Mouse (Mus musculus) ES-E14 (cell line): ENCODE measurements around the gene Pctp. TPM values are rescaled to one million over a fixed set of nuclear protein-coding genes. Genes with fewer than 3 reads are reported as not detected.

Experiments
- DNase-seq: peaks from one replicate; pipeline ENCODE4 v3.0.0-alpha.2; 2013; ENCODE audit warnings: low read depth, low spot score
- H3K27ac ChIP-seq: 2 replicates; pipeline ENCODE4 v1.5.1; 2012; ENCODE audit warnings: low read depth, mild to moderate bottlenecking, low read length, moderate library complexity, mixed read lengths; ENCODE audit not compliant: poor library complexity, insufficient read depth, severe bottlenecking
- H3K36me3 ChIP-seq: 2 replicates; pipeline ENCODE4 v1.6.1; 2012; ENCODE audit warnings: mild to moderate bottlenecking, low read length, moderate library complexity, mixed read lengths; ENCODE audit not compliant: control insufficient read depth, poor library complexity, insufficient read depth, severe bottlenecking
- H3K4me1 ChIP-seq, 2 experiments: fragments of 150-350 bp in 1 of 2; sonication (generic) in 1 of 2; 2 replicates each; pipeline ENCODE4 v1.6.1; 2012; ENCODE audit warnings: low read length in 2 of 2, mild to moderate bottlenecking in 1 of 2, mixed read lengths in 1 of 2; ENCODE audit not compliant: control insufficient read depth in 2 of 2, insufficient read depth in 2 of 2, poor library complexity in 1 of 2
- H3K4me3 ChIP-seq, 2 experiments: fragments of 150-350 bp in 1 of 2; sonication (generic) in 1 of 2; 2 replicates each; pipeline ENCODE4 v1.5.1; 2012; ENCODE audit warnings: low read length in 2 of 2, low read depth in 1 of 2, mild to moderate bottlenecking in 1 of 2, mixed read lengths in 1 of 2; ENCODE audit not compliant: insufficient read depth in 1 of 2, poor library complexity in 1 of 2, severe bottlenecking in 1 of 2
- H3K9ac ChIP-seq: 2 replicates; pipeline ENCODE4 v1.6.1; 2012; ENCODE audit warnings: low read depth, mild to moderate bottlenecking, low read length, mixed read lengths; ENCODE audit not compliant: poor library complexity, insufficient read depth, severe bottlenecking
- H3K9me3 ChIP-seq: fragments of 150-350 bp; sonication (generic); 2 replicates; pipeline ENCODE4 v1.6.1; 2012; ENCODE audit warnings: low read depth, mild to moderate bottlenecking, low read length; ENCODE audit not compliant: control insufficient read depth, insufficient read depth
- CHD2 ChIP-seq: IDR thresholded peaks from 2 replicates; pipeline ENCODE4 v1.6.1; 2014; ENCODE audit warnings: mild to moderate bottlenecking, low read depth, low read length, inconsistent platforms
- HCFC1 ChIP-seq: IDR thresholded peaks from 2 replicates; pipeline ENCODE4 v1.6.1; 2012; ENCODE audit warnings: low read length, inconsistent platforms, borderline replicate concordance; ENCODE audit not compliant: insufficient read depth
- MAFK ChIP-seq: IDR thresholded peaks from 2 replicates; pipeline ENCODE4 v1.6.1; 2014; ENCODE audit warnings: mild to moderate bottlenecking, low read depth, low read length, inconsistent platforms; ENCODE audit not compliant: insufficient read depth
- ZC3H11A ChIP-seq: IDR thresholded peaks from 2 replicates; pipeline ENCODE4 v1.6.1; 2012; ENCODE audit warnings: low read depth, mild to moderate bottlenecking, inconsistent platforms, low read length, borderline replicate concordance
- ZNF384 ChIP-seq: IDR thresholded peaks from 2 replicates; pipeline ENCODE4 v1.6.1; 2012; ENCODE audit warnings: low read depth, low read length, inconsistent platforms
- in situ Hi-C, 2 experiments: fragments of 600-800 bp; cut with MboI; formaldehyde crosslinking; loops; one replicate each; pipeline ENCODE4 v1.15.1; 2025; ENCODE audit warnings: low sequenced_read_pairs in 2 of 2, inconsistent platforms in 1 of 2; ENCODE audit not compliant: unreplicated experiment in 2 of 2
- total RNA-seq: library from RNA; depleted of rRNA; stranded (reverse); fragments of 300-350 nt; gene quantifications from 2 replicates; pipeline ENCODE4 v1.2.3, GENCODE M21; 2012; rRNA removed

The Pctp gene
- total RNA-seq, 1 experiment: 4.2 TPM

DNA sequence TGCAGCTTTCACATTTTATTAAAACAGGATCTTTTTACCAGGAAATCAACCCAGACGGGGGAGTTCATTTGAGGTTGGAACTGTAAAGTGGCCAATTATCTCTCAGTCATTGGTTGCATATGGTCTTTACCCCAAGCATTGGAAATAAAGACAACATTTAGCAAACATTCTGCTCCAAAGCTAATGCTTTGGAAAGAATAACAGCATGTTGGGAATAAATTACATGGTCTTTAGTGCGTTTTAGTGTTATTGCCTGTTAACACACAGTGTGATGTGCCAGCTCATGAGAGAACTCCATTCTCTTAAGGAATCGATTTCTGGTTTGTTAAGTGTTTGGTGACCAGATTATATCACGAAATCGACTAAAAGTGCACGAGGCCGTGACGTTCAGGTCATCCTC is 57.5 kb downstream of the Pctp start:
- in situ Hi-C loops: no loop called here
- TF ChIP-seq HCFC1 (no peak), MAFK (no peak), ZC3H11A (no peak), ZNF384 (no peak), CHD2 (no peak)

DNA sequence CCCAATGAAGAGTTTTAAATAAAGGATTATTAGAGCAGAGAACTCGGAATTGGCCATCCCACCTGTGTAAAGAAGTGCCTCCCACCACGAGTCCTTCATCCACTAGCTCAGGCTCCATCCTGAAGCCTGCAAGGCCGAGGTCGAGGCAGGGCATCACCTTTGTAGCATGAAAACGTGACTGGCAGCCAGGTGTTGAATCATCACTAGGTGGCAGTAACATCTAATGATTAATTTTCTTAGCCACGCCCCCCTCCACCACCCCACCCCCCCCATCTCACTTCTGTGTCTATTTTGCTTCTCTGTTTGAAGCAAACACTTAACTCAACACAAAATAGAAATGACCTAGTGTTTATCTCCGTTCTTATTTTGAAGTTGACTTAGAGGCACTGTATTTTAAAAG is 65.5 kb downstream of the Pctp start:
- no peak overlapping the region for H3K4me3 ChIP-seq
- H3K4me1 ChIP-seq: no peaks in the 10 kb centered on the region
- H3K9ac ChIP-seq: no peak overlapping the region
- H3K27ac ChIP-seq: no peak overlapping the region
- H3K36me3 ChIP-seq: no peaks in the 10 kb centered on the region
- TF ChIP-seq HCFC1 (no peak), ZNF384 (no peak), MAFK (no peak), ZC3H11A (no peak), CHD2 (no peak)
- in situ Hi-C loops: no loop called here
- DNase-seq: no peak
- no peaks in the 10 kb centered on the region for H3K9me3 ChIP-seq

More for the DNA sequence above, 57.5 kb downstream of the Pctp start:
- Histone ChIP-seq H3K9me3 (no peaks in the 10 kb centered on the region), H3K4me3 (no peak overlapping the region), H3K4me1 (no peaks in the 10 kb centered on the region), H3K9ac (no peak overlapping the region), H3K27ac (no peak overlapping the region), H3K36me3 (no peaks in the 10 kb centered on the region)
- no peak for DNase-seq

Other genes starting within 250 kb of the Pctp start
- gene Ankfn1, start 225.2 kb downstream of the Pctp start, total RNA-seq: not detected in 2 replicates
- 0.11 and 0.18 TPM in 2 replicates for gene Tmem100, start 27.5 kb upstream of the Pctp start, total RNA-seq
- gene Gm45716, start 184.8 kb upstream of the Pctp start, total RNA-seq: 0.21 and 1.3 TPM in 2 replicates
- gene Mmd, start 246.6 kb upstream of the Pctp start, total RNA-seq: 4.8 and 15.5 TPM in 2 replicates